Mouse (Mus musculus): ENCODE data around the gene Ephx4. TPM values are rescaled to one million over a fixed set of nuclear protein-coding genes. Genes with fewer than 3 reads are reported as not detected.

Gene Ephx4
- total RNA-seq, 2 experiments from 2014 or later, result 0.67 to 0.99 TPM

- Histone ChIP-seq H3K4me3 (peak overlapping the region; percentile 79), H3K27ac (peak overlapping the region; percentile 61)
- peak; percentile 30 for DNase-seq
- TF ChIP-seq CTCF (IDR thresholded peaks at IDR 0.05), result no peak
- intact Hi-C loops (cut with DNase I), result no loop called here
Measured at GRCm38 (mm10) chr5:107403011-107403946, 743 bp downstream of the Ephx4 start.

DNA sequence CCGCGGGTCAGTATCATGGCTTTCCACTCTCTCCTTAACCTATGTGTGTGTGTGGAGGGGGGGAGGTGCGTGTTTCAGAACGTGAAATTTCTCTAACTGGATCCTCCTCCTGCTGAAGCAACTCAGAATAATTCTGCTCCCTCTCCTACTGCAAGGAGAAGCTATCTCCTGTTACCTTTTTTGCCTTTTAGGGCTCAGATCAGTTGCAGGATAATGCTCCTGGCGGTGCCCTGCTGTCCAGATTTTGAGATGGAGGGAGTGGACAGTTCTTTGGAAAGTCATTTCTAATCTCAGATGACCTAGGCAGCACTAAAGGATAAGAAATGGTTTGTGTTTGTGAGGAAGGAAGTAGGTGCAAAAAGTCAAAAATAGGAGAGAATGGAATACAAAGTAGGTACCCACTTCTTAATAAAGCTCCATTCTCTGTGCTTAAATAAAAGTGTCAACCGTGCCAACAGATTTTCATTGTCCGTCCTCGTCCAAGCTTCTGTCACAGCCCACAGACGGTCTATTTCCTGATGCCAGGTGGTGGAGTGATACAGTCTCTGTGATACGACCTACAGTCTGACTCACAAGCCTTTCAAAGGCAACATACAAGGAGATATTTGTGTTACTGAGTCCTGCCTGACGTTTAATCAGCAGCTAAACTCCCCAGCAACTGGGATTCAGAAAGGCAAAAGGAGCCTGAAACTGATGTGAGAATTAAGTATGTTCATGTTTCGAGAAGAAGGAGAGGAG, 1.6 kb downstream of the Ephx4 start:
- H3K4me3 ChIP-seq, result peak overlapping the region; percentile 79
- intact Hi-C loops (cut with DNase I), result no loop called here
- peak overlapping the region; percentile 61; the same call in 1 of the 2 replicates for H3K27ac ChIP-seq
- DNase-seq, result no peak
- no peak for TF ChIP-seq CTCF (IDR thresholded peaks at IDR 0.05)

DNA sequence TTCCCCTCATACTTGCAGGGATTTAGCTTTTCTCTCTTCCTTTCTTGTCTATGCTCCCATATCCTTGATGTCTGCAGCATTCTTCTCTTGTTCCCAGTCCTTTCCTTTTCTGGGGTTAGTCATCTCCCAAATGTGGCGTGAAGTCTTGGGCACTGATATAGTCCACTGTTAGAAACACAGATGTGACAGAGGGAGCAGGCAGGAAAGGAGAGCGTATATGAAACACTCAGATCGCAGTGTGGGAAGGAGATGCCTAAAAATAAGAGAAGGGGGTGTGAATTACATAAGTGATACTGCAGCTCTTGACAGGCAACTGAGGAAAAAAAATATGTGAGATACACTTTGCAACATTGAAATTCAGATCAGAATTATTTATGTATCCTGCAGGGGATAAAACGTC, 2.8 kb downstream of the Ephx4 start:
- no peak for TF ChIP-seq CTCF (IDR thresholded peaks at IDR 0.05)
- no peak overlapping the region for H3K4me3 ChIP-seq
- H3K27ac ChIP-seq, result no peak overlapping the region
- intact Hi-C loops (cut with DNase I), result no loop called here
- no peak for DNase-seq

GRCm38 (mm10) chr5:107410305-107410704, 7.8 kb downstream of the Ephx4 start:
- H3K27ac ChIP-seq, result no peak overlapping the region
- DNase-seq, result no peak
- intact Hi-C loops (cut with DNase I), result no loop called here
- H3K4me3 ChIP-seq, result no peak overlapping the region
- no peak for TF ChIP-seq CTCF (IDR thresholded peaks at IDR 0.05)

- intact Hi-C loops (cut with DNase I), result no loop called here
- peak overlapping the region; percentile 46 for H3K27ac ChIP-seq
- peak; percentile 61 for DNase-seq
- no peak for TF ChIP-seq CTCF (IDR thresholded peaks at IDR 0.05)
- no peak overlapping the region for H3K4me3 ChIP-seq
Measured at GRCm38 (mm10) chr5:107411326-107411725, 8.8 kb downstream of the Ephx4 start.

DNA sequence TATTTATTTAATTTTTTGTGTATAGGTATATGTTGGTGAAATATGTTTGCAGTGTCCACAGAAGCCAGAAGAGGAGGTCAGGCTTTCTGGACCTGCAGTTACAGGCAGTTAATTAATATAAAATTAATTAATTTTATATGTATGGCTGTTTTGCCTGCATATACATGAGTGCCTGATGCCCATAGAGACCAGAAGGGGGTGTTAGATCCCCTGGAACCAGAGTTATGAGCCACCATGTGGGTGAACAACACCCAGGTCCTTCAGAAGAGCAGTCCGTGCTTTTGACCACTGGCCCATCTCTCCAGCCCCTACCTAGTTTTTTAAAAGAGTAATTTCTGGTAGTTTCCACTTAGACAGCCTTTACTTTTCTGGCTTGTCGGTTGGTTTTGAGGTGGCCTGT, 9.7 kb downstream of the Ephx4 start:
- no peak overlapping the region for H3K27ac ChIP-seq
- DNase-seq, result no peak
- no peak overlapping the region for H3K4me3 ChIP-seq
- intact Hi-C loops (cut with DNase I), result no loop called here
- no peak for TF ChIP-seq CTCF (IDR thresholded peaks at IDR 0.05)

DNA sequence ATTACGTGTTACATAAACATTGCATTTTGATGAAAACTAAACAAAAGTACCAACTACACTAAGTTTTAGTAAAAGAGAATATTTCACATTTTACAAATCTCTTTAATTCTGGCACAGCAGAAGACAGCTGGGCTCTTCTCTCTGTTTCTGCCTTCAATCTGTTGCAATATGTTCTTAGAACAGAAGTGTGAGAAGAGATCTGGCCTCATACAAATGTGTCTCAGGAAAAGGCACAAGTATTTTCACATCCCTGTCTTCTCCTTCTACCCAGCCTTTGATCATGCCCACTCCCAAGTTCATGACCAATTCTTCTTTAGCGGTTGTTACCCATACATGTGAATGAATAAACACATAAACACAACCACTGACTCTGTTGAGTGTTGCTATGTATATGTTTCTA, 12.6 kb downstream of the Ephx4 start:
- no peak for DNase-seq
- H3K4me3 ChIP-seq, result no peak overlapping the region
- H3K27ac ChIP-seq, result no peak overlapping the region
- intact Hi-C loops (cut with DNase I), result no loop called here
- TF ChIP-seq CTCF (IDR thresholded peaks at IDR 0.05), result no peak

DNA sequence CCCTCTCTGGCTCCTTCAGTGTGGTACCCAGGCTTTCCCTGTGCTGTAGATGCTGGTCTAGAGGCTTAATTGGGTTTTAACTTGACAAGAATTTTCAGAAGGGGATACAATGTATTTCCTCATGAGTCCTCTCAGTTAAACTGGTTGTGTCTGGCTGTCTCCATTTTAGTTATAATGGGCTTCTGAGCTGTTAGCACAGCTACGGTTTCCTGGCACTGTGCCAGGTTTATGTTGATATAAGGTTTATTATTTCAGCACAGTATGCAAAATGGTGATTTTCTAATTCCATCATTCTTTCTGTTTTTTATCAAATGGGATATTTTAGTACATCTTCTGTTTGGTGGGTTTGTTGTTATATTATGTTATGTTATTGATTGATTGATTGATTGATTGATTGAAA, 19.1 kb downstream of the Ephx4 start:
- TF ChIP-seq CTCF (IDR thresholded peaks at IDR 0.05), result no peak
- intact Hi-C loops (cut with DNase I), result no loop called here
- Histone ChIP-seq H3K4me3 (no peak overlapping the region), H3K27ac (no peak overlapping the region)
- DNase-seq, result no peak

GRCm38 (mm10) chr5:107431249-107431648, 28.7 kb downstream of the Ephx4 start, which contains the start of gene Lpcat2b:
Gene Lpcat2b (plus strand): TSS chr5:107431549.
- Histone ChIP-seq H3K4me3 (no peak within 1 kb of the TSS), H3K27ac (no peak within 1 kb of the TSS)
- no peak for TF ChIP-seq CTCF (IDR thresholded peaks at IDR 0.05)
- DNase-seq, result no peak
- intact Hi-C loops (cut with DNase I), result loop anchor here (10.0 kb wide), 1 partner anchor 164 kb away; the partner anchor contains the start of genes Glmn and Rpap2

GRCm38 (mm10) chr5:107434001-107434400, 31.5 kb downstream of the Ephx4 start:
- DNase-seq, result no peak
- no peak overlapping the region for H3K4me3 ChIP-seq
- intact Hi-C loops (cut with DNase I), result loop anchor here (10.0 kb wide), 1 partner anchor 161 kb away; the partner anchor contains the start of genes Glmn and Rpap2
- H3K27ac ChIP-seq, result no peak overlapping the region
- no peak for TF ChIP-seq CTCF (IDR thresholded peaks at IDR 0.05)

GRCm38 (mm10) chr5:107436185-107436584, 33.6 kb downstream of the Ephx4 start:
- TF ChIP-seq CTCF (IDR thresholded peaks at IDR 0.05), result no peak
- intact Hi-C loops (cut with DNase I), result loop anchor here (10.0 kb wide), 1 partner anchor 159 kb away; the partner anchor contains the start of genes Glmn and Rpap2
- Histone ChIP-seq H3K27ac (no peak overlapping the region), H3K4me3 (no peak overlapping the region)
- no peak for DNase-seq

DNA sequence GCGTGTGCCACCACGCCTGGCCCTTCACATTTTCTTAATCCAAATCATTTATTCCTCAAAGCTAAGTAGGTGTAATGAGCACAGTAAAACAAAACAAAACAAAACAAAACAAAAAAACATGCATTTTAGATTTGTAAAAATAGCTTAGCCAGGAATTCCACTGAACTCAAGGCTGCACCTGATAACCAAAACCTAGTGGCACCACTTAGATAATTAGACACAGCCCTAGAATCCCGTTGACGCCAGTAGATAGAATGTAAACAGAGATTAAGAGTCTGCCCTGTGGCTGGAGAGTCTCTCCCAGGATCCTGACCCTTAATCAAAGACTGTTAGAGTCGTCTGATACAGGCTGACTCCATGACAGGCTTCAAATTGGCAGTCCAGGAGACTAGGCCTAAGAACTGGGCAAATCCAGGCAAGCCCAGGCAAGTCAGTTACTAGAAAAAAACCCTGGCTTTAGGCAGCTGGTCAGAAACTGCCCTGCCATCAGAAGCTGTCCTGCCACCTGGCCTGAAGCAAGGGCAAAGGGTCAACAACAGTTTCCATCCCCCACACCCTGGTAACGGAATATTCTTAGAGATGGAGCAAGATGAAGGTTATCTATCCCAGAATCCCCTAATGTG, 34.2 kb downstream of the Ephx4 start:
- Histone ChIP-seq H3K4me3 (peak overlapping the region; percentile 95; the same call in 1 of the 2 replicates), H3K27ac (peak overlapping the region; percentile 97; the same call in 1 of the 2 replicates)
- no peak for DNase-seq
- intact Hi-C loops (cut with DNase I), result loop anchor here (10.0 kb wide), 1 partner anchor 158 kb away; the partner anchor contains the start of genes Glmn and Rpap2
- no peak for TF ChIP-seq CTCF (IDR thresholded peaks at IDR 0.05)
